Mouse (Mus musculus) layer of hippocampus, postnatal 10 days (tissue): ENCODE measurements around the gene Akap6. TPM values are rescaled to one million over a fixed set of nuclear protein-coding genes. Genes with fewer than 3 reads are reported as not detected.
A peak's percentile ranks its signal among the peaks of the same experiment; 100 is the strongest.

ENCODE experiments used
- DNase-seq, 2 experiments: peaks; one replicate each; pipeline ENCODE4 v3.0.0; 2021; ENCODE audit warnings: low spot score in 2 of 2
- total RNA-seq, 2 experiments: library from RNA; stranded (reverse); gene quantifications; 2 replicates each; pipeline ENCODE4 v1.2.3; 2021

Gene Akap6
- total RNA-seq, 2 experiments from 2014 or later, result 140 to 143 TPM

DNA sequence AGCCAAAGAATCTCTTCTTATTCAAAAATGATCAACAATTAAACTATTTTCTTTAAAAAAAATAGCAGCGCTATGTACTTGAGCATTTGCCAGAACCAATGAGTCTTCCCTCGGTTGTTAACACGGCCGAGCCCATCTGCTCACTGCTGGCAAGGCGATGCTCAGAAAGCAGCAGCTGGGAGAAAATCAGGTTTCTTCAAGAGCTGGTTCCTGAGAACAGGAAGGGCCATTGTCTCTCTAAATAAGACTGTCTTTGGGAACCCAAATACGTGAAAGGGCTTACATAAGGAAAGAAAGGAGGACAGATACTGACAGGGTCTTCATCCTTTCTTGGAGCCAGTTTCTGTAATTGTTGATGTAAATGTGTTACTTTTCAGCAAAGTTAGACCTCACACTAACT is 75.2 kb downstream of the Akap6 start:
- DNase-seq, result peak; percentile 28 to 40

DNA sequence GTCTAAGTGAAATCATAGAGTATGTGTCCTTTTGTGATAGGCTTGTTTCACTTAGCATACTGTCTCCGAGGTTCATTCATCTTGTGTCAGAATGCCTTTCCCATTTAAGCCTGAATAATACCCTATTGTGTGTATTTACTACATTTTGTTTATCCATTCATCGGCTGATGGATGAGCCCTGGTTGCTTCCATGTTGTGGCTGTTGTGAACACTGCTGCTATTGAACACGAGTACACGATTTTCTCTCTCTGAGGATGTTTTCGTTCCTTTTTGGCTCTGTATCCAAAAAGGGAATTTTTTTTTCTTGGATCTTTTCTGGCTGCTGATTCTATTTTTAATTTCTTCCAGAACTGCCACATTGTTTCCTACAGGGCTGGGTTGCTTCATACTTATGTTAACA is 81.0 kb downstream of the Akap6 start:
- no peak for DNase-seq

- no peak for DNase-seq
Observed at GRCm38 (mm10) chr12:52781066-52781465, 81.9 kb downstream of the Akap6 start.

DNA sequence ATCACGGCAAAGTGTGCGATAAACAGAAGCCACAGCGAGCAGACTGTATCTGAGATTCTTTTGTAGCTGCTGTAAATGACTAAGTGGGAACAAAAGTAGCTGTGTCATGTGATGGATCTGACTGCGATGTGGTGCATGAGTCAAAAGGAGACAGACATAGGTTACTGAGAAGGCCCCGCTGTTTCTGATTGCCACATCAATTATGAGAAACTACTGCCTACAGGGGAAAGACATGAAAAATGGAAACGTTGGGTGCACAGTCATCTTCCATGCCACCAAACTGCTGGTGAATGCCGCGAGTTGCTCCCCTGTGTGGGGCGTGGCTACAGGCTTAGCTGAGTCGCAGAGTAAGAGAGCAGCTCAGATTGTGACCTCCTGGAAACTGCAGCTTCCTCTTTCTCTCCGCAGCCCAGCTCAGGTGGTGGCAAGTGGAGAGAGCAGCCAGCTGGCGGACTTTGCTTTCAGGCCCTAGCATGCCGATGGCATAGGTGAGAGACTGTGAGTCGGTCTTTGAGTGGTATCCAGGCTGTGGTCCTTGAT is 83.8 kb downstream of the Akap6 start:
- DNase-seq, result no peak

DNA sequence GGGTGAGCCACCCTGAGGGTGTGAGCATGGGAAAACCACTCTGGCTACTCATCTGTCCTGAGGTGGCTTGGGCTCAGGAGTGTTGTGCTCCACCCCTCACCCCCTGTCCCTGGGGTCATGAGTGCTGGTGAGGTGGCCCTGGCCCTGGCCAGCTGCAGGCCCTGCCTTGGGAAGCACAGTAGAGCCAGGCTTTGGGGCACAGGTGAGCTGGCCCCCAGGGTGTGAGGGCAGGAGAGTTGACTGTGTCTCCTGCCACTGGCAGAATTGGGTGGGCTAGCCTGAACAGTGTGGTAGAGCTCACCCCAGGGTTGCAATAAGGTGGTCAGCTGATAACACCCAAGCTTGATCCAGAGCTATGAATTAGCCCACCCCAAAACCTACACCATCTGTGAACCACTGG is 86.0 kb downstream of the Akap6 start:
- DNase-seq, result no peak

DNA sequence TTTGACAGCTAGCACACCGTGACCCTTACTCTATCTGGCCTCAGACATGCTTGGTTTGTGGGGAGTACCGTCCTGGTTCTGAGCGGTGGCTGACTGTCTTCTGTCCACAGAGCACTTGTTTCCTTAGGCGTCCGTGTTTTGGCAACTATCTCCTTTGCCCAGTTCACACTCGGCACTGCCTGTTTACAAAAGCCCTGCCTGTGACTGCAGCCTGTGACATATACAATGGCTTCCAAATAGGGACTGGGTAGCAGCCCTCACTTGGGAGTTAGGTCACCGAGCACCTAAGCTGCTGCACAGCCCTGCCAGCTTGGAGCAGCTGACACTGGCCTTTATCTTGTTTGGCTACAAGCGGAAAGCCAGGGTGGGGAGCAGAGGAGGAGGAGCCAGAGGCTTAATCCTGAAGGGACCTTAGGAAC is 91.2 kb downstream of the Akap6 start:
- DNase-seq, result no peak

- DNase-seq, result no peak
Observed at GRCm38 (mm10) chr12:52794131-52794530, 94.9 kb downstream of the Akap6 start.

DNA sequence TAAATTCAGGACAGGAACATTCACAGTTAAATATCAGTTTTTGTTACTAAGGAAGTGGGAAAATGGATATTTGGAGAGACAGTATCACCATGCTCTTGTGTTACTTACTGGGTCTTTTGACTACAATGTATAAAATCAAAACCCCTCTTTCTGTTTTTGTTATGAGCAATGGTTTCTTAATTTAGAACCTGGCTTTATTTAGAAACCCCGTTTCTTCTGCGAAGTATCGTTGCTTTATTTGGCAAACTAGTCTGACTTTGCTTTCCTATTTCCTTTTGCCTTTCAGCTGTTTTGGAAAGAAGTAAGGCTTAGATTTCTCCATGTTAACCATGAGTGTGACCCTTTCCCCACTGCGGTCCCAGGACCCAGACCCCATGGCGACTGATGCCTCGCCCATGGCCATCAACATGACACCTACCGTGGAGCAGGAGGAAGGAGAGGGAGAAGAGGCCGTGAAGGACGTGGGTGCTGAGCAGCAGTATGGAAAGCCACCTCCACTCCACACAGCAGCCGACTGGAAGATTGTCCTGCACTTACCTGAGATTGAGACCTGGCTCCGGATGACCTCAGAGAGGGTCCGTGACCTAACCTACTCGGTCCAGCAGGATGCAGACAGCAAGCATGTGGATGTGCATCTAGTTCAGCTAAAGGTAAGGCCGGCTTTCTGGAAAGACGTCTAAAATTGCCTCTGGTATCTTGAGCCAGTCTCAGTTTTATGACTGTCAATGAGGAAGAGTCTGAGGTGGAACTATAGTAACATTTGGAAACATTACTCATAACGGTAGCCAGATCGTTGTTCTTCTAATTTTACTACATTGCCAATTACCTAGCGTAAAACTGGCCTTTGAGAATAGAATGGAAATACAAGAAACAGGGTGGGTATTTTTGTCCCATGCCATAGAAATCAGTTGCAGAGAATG is 96.6 kb downstream of the Akap6 start:
- no peak for DNase-seq

DNA sequence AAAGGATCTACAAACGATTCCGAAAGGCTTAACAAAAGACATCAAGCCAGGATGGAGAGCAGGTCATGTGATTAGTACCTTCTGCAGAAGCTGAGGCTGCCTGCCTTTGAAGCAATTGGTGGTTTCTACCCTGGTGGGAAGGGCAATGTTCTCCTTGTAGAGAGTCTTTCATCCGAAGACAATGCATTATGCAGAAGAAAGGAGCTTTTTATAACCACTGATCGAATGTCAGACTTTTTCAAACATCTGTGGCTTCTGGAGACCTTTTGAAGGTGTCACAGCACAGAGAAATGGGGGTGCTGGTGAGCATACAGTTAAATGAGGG is 97.2 kb downstream of the Akap6 start:
- DNase-seq, result no peak

GRCm38 (mm10) chr12:52799717-52800116 is 100.5 kb downstream of the Akap6 start:
- no peak for DNase-seq

DNA sequence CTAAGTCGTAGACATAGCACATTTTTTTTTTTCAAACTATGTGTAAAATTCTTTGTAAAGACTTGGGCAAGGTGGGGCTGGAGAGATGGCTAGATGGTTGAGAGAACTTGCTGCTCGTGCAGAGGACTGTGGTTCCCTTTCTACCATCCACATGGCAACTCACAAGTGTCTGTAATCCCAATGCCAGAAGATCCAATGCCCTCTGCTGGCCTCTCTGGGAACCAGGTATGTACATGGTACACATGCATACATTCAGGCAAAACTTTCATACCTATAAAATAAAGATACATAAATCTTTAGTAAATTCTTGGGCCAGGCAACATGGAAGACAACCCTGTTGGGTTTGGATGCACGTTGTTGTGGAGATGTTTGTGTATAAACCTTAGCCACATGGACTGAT is 107.1 kb downstream of the Akap6 start:
- DNase-seq, result no peak

DNA sequence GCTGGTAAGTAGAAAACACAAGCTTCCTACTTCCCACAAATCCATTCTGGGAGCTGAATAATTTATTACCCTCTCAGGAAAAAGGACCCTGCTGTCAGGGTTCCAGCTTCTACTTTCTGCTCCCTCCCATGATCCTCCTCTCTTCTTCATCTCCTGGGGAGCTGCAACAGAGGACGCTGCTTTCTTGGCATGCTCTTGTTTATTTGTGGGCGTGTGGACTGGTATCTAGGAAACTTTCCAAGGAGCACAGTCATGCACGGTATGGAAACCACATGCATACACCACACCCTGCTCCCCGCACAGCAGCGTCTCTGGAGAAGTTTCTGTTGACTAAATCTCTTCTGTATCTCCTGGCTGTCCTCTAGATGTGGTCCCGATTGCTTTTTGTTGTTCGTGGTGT is 119.4 kb downstream of the Akap6 start:
- no peak for DNase-seq

GRCm38 (mm10) chr12:52824774-52825173 is 125.6 kb downstream of the Akap6 start:
- DNase-seq, result no peak

DNA sequence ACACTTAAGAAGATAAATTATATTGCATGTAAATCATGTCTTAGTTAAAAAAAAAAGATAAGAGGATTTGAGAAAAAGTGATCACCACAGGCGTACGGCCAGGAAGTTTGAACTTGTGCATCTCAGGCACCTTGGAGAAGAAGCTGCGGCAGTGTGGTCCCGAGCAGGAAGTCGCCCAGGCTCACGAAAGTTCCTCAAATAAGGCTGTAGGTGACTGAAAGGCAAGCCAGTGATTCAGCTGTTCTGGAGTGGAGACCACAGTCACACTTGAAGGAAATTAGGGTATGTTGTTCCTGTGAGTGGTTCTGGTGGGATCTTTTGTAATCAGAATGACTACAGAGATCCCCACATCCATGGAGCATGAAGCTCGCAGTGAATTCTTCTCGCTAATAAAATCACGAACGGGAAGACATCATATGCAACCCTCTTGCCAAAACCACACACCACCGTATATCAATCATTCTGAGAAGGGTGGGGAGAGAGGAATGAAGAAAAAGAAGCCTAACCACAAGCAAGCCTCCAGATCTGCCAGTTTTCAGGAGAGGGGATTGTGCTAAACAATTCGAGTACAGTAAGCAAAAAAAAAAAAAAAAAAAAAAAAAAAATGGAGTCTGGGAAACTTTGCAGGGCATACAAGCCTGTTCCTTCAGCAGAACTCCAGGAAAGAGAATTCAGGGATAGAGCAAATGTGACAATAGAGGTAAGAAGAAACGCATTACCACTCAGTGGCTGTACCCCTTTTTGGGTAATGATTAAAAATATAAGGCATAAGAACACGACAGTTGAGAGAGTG is 130.0 kb downstream of the Akap6 start:
- no peak for DNase-seq

- DNase-seq, result no peak
Observed at GRCm38 (mm10) chr12:52831782-52832181, 132.6 kb downstream of the Akap6 start.

GRCm38 (mm10) chr12:52832230-52832629 is 133.0 kb downstream of the Akap6 start:
- DNase-seq, result peak; percentile 74 to 79

DNA sequence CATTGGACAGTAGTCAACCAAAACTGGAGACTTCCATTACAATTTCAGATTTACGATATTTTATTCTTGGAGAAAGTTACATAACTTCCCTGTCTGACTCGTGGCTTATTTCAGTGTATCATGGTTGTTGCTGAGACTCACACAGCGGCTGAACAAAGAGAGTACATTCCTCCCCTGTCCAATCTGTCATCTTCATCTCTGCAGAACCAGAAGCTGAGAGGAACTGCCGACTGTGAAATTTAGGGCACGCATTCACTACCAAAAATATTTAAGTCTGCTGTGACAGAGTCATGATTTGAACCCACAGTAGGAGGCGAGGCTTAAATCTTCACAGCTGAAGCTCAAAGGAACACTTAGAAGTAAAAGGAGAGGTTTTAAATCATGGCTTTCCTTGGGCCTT is 134.0 kb downstream of the Akap6 start:
- no peak for DNase-seq

GRCm38 (mm10) chr12:52834074-52834473 is 134.9 kb downstream of the Akap6 start:
- no peak for DNase-seq

- no peak for DNase-seq
Observed at GRCm38 (mm10) chr12:52834781-52835279, 135.6 kb downstream of the Akap6 start.

DNA sequence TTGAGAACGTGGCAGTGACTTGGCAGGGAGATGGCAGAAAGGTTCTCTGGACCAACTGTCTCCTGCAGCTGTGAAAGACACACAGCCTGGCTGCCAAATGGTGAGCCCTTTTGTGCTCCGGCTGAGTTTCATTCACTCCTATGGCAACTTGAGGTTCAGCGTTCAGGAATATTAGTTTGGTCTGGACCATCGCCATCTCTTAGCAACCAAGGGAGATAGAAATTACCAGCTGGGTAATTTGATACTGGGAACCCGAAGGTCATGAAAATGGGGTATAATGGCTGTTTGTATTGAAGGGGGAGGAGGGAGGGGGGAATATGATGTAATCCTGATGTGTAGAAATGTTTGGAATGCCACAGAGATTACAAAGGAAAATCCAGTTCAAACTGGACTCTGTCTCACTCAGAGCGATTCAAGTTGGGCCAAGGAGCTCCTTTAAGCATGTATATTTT is 136.1 kb downstream of the Akap6 start:
- DNase-seq, result no peak

- no peak for DNase-seq
Observed at GRCm38 (mm10) chr12:52835914-52836546, 136.8 kb downstream of the Akap6 start.
